Comparison of ENCODE assay signal across 8 mouse cellular contexts in the genomic region with DNA sequence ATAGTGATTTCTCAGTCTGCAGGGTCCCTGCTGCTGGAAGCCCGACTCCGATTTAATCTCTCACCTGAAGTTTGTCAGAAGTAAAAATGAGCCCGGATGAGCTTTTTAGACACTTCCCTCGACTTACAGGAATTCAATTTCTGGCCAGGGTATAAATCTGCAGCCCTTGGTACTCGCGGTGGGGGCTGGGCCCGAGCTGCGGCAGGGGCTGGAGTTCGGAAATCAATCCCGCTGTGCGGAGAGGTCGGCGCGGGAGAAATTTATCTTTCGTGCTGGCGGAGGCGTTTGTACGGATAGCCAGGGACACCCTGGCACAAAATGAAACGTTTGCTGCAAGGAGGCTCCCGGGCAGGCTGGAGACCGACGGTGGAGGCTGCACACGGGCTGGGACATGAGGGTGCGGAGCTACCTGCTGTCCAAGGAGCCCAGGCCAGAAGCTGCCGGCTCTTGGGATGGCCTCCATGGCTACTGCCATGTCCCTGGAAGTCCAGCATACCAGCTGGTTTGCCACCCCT. TPM values are rescaled to one million over a fixed set of nuclear protein-coding genes. Genes with fewer than 3 reads are reported as not detected.
DNase-seq lines count a peak whose midpoint lies in the region; ATAC-seq and TF ChIP-seq lines count a peak whose summit lies in the region.

No protein-coding gene starts in this region.

- peak; percentile 5 for DNase-seq in kidney, postnatal 0 days (ENCODE audit: low spot score)
- no peak for DNase-seq in kidney, postnatal 14 days
- DNase-seq in layer of hippocampus, adult 8-10 months (ENCODE audit: low spot score in 2 of 2), result no peak
- no peak for DNase-seq in urinary bladder, postnatal 4 days (ENCODE audit: low spot score in 2 of 2)

- no peaks in the 10 kb centered on the region for H3K36me3 ChIP-seq in kidney, postnatal 0 days (ENCODE audit: insufficient read depth, low read length)
- H3K36me3 ChIP-seq in embryonic facial prominence, embryonic 13.5 days, result no peaks in the 10 kb centered on the region
- no peaks in the 10 kb centered on the region for H3K36me3 ChIP-seq in intestine, embryonic 15.5 days
- H3K36me3 ChIP-seq in neural tube, embryonic 12.5 days, result peaks cover under 1% of the 10 kb centered on the region; the same call in 1 of the 2 replicates

- no peak overlapping the region for H3K27ac ChIP-seq in kidney, postnatal 0 days
- H3K27ac ChIP-seq in embryonic facial prominence, embryonic 13.5 days, result no peak overlapping the region
- H3K27ac ChIP-seq in intestine, embryonic 15.5 days, result no peak overlapping the region
- no peak overlapping the region; the same call in 1 of the 2 replicates for H3K27ac ChIP-seq in neural tube, embryonic 12.5 days

- no peaks in the 10 kb centered on the region for H3K27me3 ChIP-seq in kidney, postnatal 0 days (ENCODE audit: insufficient read depth, low read length)
- peaks cover 37% of the 10 kb centered on the region for H3K27me3 ChIP-seq in embryonic facial prominence, embryonic 13.5 days
- H3K27me3 ChIP-seq in intestine, embryonic 15.5 days (replicated peaks), result peaks cover 4% of the 10 kb centered on the region; the same call in 1 of the 2 replicates
- no peaks in the 10 kb centered on the region for H3K27me3 ChIP-seq in neural tube, embryonic 12.5 days (replicated peaks)

- H3K9ac ChIP-seq in kidney, postnatal 0 days (ENCODE audit: low read depth, low read length), result peak overlapping the region; percentile 50; the same call in 1 of the 2 replicates
- peak overlapping the region; percentile 67 for H3K9ac ChIP-seq in embryonic facial prominence, embryonic 13.5 days
- peak overlapping the region; percentile 20 for H3K9ac ChIP-seq in intestine, embryonic 15.5 days
- peak overlapping the region; percentile 52; the same call in 1 of the 2 replicates for H3K9ac ChIP-seq in neural tube, embryonic 12.5 days

- no peaks in the 10 kb centered on the region for H3K4me1 ChIP-seq in kidney, postnatal 0 days (replicated peaks; ENCODE audit: insufficient read depth, low read length)
- H3K4me1 ChIP-seq in embryonic facial prominence, embryonic 13.5 days, result peaks cover 8% of the 10 kb centered on the region
- H3K4me1 ChIP-seq in intestine, embryonic 15.5 days (replicated peaks), result peaks cover 8% of the 10 kb centered on the region; the same call in 1 of the 2 replicates
- peaks cover 45% of the 10 kb centered on the region for H3K4me1 ChIP-seq in neural tube, embryonic 12.5 days

- peak overlapping the region; percentile 32 for H3K4me3 ChIP-seq in kidney, postnatal 0 days (replicated peaks; ENCODE audit: low read depth, low read length)
- peak overlapping the region; percentile 32 for H3K4me3 ChIP-seq in embryonic facial prominence, embryonic 13.5 days
- peak overlapping the region; percentile 27 for H3K4me3 ChIP-seq in intestine, embryonic 15.5 days (replicated peaks)
- peak overlapping the region; percentile 24; the same call in 1 of the 2 replicates for H3K4me3 ChIP-seq in neural tube, embryonic 12.5 days

- WGBS in kidney, postnatal 0 days, result 5% methylated on average over 25 of the region's 25 CpGs
- 3% methylated on average over 25 of the region's 25 CpGs for WGBS in embryonic facial prominence, embryonic 13.5 days
- WGBS in intestine, embryonic 15.5 days, result 3% methylated on average over 25 of the region's 25 CpGs
- 2% methylated on average over 25 of the region's 25 CpGs for WGBS in neural tube, embryonic 12.5 days

- ATAC-seq in kidney, postnatal 0 days (replicated peaks; ENCODE audit: low FRiP score, low read depth), result no peak
- ATAC-seq in embryonic facial prominence, embryonic 13.5 days (ENCODE audit: insufficient number of reproducible peaks, insufficient read depth, low FRiP score, low TSS enrichment, low read depth), result no peak
- ATAC-seq in intestine, embryonic 15.5 days, result no peak
- no peak for ATAC-seq in neural tube, embryonic 12.5 days (ENCODE audit: low FRiP score, low read depth)
- no peak for ATAC-seq in granulocyte monocyte progenitor cell, adult 5-6 weeks (replicated peaks; ENCODE audit: poor library complexity, severe bottlenecking)

- H3K4me2 ChIP-seq in kidney, postnatal 0 days (ENCODE audit: low read length), result peak overlapping the region; percentile 75
- peak overlapping the region; percentile 58 for H3K4me2 ChIP-seq in embryonic facial prominence, embryonic 13.5 days
- H3K4me2 ChIP-seq in intestine, embryonic 15.5 days (replicated peaks), result peak overlapping the region; percentile 54
- H3K4me2 ChIP-seq in neural tube, embryonic 12.5 days (replicated peaks), result peak overlapping the region; percentile 62

- H3K9me3 ChIP-seq in kidney, postnatal 0 days (replicated peaks; ENCODE audit: low read length), result no peaks in the 10 kb centered on the region
- H3K9me3 ChIP-seq in embryonic facial prominence, embryonic 13.5 days, result no peaks in the 10 kb centered on the region
- no peaks in the 10 kb centered on the region for H3K9me3 ChIP-seq in intestine, embryonic 15.5 days
- no peaks in the 10 kb centered on the region for H3K9me3 ChIP-seq in neural tube, embryonic 12.5 days

- no peak for TF ChIP-seq CTCF in kidney, postnatal 0 days (IDR thresholded peaks at IDR 0.05; ENCODE audit: low read depth)

RNA-seq across cellular contexts. Expression of a gene that starts 42.9 kb away (rescaled TPM):
- polyA plus RNA-seq in kidney, postnatal 0 days (2015; fragmentation: Nextera tagmentation; extraction: Ambion mirVana), result 41.5 and 44.1 TPM in 2 replicates
- polyA plus RNA-seq in embryonic facial prominence, embryonic 13.5 days (2015; fragmentation: Nextera tagmentation; extraction: Ambion mirVana), result 48.3 and 52.3 TPM in 2 replicates
- polyA plus RNA-seq in intestine, embryonic 15.5 days (2015; fragmentation: Nextera tagmentation; extraction: Ambion mirVana), result 44.1 and 46.8 TPM in 2 replicates
- 52.8 and 56.0 TPM in 2 replicates for polyA plus RNA-seq in neural tube, embryonic 12.5 days (2016; fragmentation: Nextera tagmentation; extraction: Ambion mirVana)
- total RNA-seq in granulocyte monocyte progenitor cell, adult 5-6 weeks (2014; fragmentation: Nextera tagmentation), result 14.8 and 22.5 TPM in 2 replicates
- 16.1 and 22.4 TPM in 2 replicates for total RNA-seq in granulocyte monocyte progenitor cell, adult 5-6 weeks (2017)
- total RNA-seq in layer of hippocampus, adult 8-10 months (2022), result 10 to 100 TPM; 31.2 to 32.2 (median 31.6) TPM

RNA-seq across cellular contexts. Expression of a gene that starts 50.2 kb away (rescaled TPM):
- polyA plus RNA-seq in kidney, postnatal 0 days (2015; fragmentation: Nextera tagmentation; extraction: Ambion mirVana), result 16.0 and 17.9 TPM in 2 replicates
- 15.5 and 17.7 TPM in 2 replicates for polyA plus RNA-seq in embryonic facial prominence, embryonic 13.5 days (2015; fragmentation: Nextera tagmentation; extraction: Ambion mirVana)
- 14.7 and 16.4 TPM in 2 replicates for polyA plus RNA-seq in intestine, embryonic 15.5 days (2015; fragmentation: Nextera tagmentation; extraction: Ambion mirVana)
- polyA plus RNA-seq in neural tube, embryonic 12.5 days (2016; fragmentation: Nextera tagmentation; extraction: Ambion mirVana), result 19.4 and 19.9 TPM in 2 replicates
- 18.2 and 28.0 TPM in 2 replicates for total RNA-seq in granulocyte monocyte progenitor cell, adult 5-6 weeks (2014; fragmentation: Nextera tagmentation)
- total RNA-seq in granulocyte monocyte progenitor cell, adult 5-6 weeks (2017), result 3.7 and 6.3 TPM in 2 replicates
- 10 to 100 TPM; 23.2 to 32.3 (median 30.1) TPM for total RNA-seq in layer of hippocampus, adult 8-10 months (2022)

RNA-seq across cellular contexts. Expression of a gene that starts 51.4 kb away (rescaled TPM):
- polyA plus RNA-seq in kidney, postnatal 0 days (2015; fragmentation: Nextera tagmentation; extraction: Ambion mirVana), result 3.4 and 3.6 TPM in 2 replicates
- 15.9 and 16.3 TPM in 2 replicates for polyA plus RNA-seq in embryonic facial prominence, embryonic 13.5 days (2015; fragmentation: Nextera tagmentation; extraction: Ambion mirVana)
- polyA plus RNA-seq in intestine, embryonic 15.5 days (2015; fragmentation: Nextera tagmentation; extraction: Ambion mirVana), result 8.1 and 8.8 TPM in 2 replicates
- 89.8 and 93.4 TPM in 2 replicates for polyA plus RNA-seq in neural tube, embryonic 12.5 days (2016; fragmentation: Nextera tagmentation; extraction: Ambion mirVana)
- not detected in 2 replicates for total RNA-seq in granulocyte monocyte progenitor cell, adult 5-6 weeks (2014; fragmentation: Nextera tagmentation)
- total RNA-seq in granulocyte monocyte progenitor cell, adult 5-6 weeks (2017), result 0.09 TPM in 1 of 2 replicates, not detected in the other
- 10 to 100 TPM; 45.9 to 52.3 (median 47.0) TPM for total RNA-seq in layer of hippocampus, adult 8-10 months (2022)

RNA-seq across cellular contexts. Expression of a gene that starts 52.1 kb away (rescaled TPM):
- polyA plus RNA-seq in kidney, postnatal 0 days (2015; fragmentation: Nextera tagmentation; extraction: Ambion mirVana), result 446 and 511 TPM in 2 replicates
- polyA plus RNA-seq in embryonic facial prominence, embryonic 13.5 days (2015; fragmentation: Nextera tagmentation; extraction: Ambion mirVana), result 394 and 448 TPM in 2 replicates
- 356 and 399 TPM in 2 replicates for polyA plus RNA-seq in intestine, embryonic 15.5 days (2015; fragmentation: Nextera tagmentation; extraction: Ambion mirVana)
- 463 and 477 TPM in 2 replicates for polyA plus RNA-seq in neural tube, embryonic 12.5 days (2016; fragmentation: Nextera tagmentation; extraction: Ambion mirVana)
- 459 and 544 TPM in 2 replicates for total RNA-seq in granulocyte monocyte progenitor cell, adult 5-6 weeks (2014; fragmentation: Nextera tagmentation)
- total RNA-seq in granulocyte monocyte progenitor cell, adult 5-6 weeks (2017), result 101 and 107 TPM in 2 replicates
- total RNA-seq in layer of hippocampus, adult 8-10 months (2022), result 100 to 1,000 TPM; 231 to 321 (median 276) TPM
